In genomic region chr4:95830320-95830719, GRCm38 (mm10) we compare ENCODE assay signal across 22 mouse cellular contexts.
"Had no signal": no experiment of that assay in that cellular context is flagged by ENCODE, and none has a peak within 500 bp of the region (broad histone marks: within the 10 kb centered on the region; RNA-seq: fewer than 3 reads in every experiment).

No protein-coding gene starts in this region.

- H3K27me3 ChIP-seq: heart, embryonic 12.5 days; hindbrain, embryonic 13.5 days; hindbrain, embryonic 15.5 days; limb, embryonic 13.5 days; limb, embryonic 15.5 days; liver, embryonic 12.5 days had no signal

- H3K27ac ChIP-seq: heart, embryonic 10.5 days; hindbrain, embryonic 13.5 days; hindbrain, embryonic 15.5 days; hindbrain, postnatal 0 days; limb, embryonic 13.5 days; limb, embryonic 15.5 days; liver, embryonic 12.5 days had no signal

- ATAC-seq: forebrain, postnatal 0 days; hindbrain, postnatal 0 days; intestine, embryonic 16.5 days; liver, embryonic 12.5 days had no signal

- H3K9me3 ChIP-seq: heart, embryonic 10.5 days; heart, embryonic 12.5 days; hindbrain, embryonic 13.5 days; hindbrain, embryonic 15.5 days; limb, embryonic 13.5 days; limb, embryonic 15.5 days; liver, embryonic 12.5 days had no signal

- H3K36me3 ChIP-seq: heart, embryonic 10.5 days; heart, embryonic 12.5 days; hindbrain, embryonic 13.5 days; hindbrain, embryonic 15.5 days; limb, embryonic 13.5 days; limb, embryonic 15.5 days; liver, embryonic 12.5 days had no signal

- H3K4me1 ChIP-seq: heart, embryonic 12.5 days; hindbrain, embryonic 13.5 days; hindbrain, embryonic 15.5 days; limb, embryonic 13.5 days; limb, embryonic 15.5 days; liver, embryonic 12.5 days had no signal

- H3K9ac ChIP-seq: forebrain, postnatal 0 days; heart, embryonic 12.5 days; hindbrain, embryonic 13.5 days; hindbrain, embryonic 15.5 days; limb, embryonic 13.5 days; limb, embryonic 15.5 days; liver, embryonic 12.5 days had no signal

- DNase-seq: forebrain, postnatal 0 days; gastrocnemius, postnatal 14 days; gastrocnemius, postnatal 36 days; heart, postnatal 14 days; heart, postnatal 36 days; kidney, adult 11 months; kidney, adult 2 months; kidney, adult 9 months; kidney, postnatal 10 days; kidney, postnatal 36 days; layer of hippocampus, adult 9-11 months; layer of hippocampus, postnatal 36 days; left cerebral cortex, postnatal 4 days had no signal

- H3K4me3 ChIP-seq: heart, embryonic 10.5 days; heart, embryonic 12.5 days; hindbrain, embryonic 13.5 days; hindbrain, embryonic 15.5 days; limb, embryonic 13.5 days; limb, embryonic 15.5 days; liver, embryonic 12.5 days had no signal

- H3K4me2 ChIP-seq: heart, embryonic 12.5 days; hindbrain, embryonic 13.5 days; hindbrain, embryonic 15.5 days; limb, embryonic 13.5 days; limb, embryonic 15.5 days; liver, embryonic 12.5 days had no signal
